Mouse (Mus musculus) heart, postnatal 25 days (tissue): ENCODE data around the gene Cog2. TPM values are rescaled to one million over a fixed set of nuclear protein-coding genes. Genes with fewer than 3 reads are reported as not detected.

Experiments
- DNase-seq: peaks from one replicate; pipeline ENCODE4 v3.0.0; 2022; ENCODE audit warnings: low spot score
- intact Hi-C: fragments of 180-260 bp; cut with DNase I; formaldehyde crosslinking; loops from one replicate; pipeline ENCODE4 v1.15.1; 2025
- total RNA-seq, 2 experiments: library from RNA; stranded (reverse); gene quantifications; 2 replicates each; pipeline ENCODE4 v1.2.3; 2021

The Cog2 gene
- total RNA-seq, 2 experiments from 2014 or later: 21.3 to 21.6 TPM

DNA sequence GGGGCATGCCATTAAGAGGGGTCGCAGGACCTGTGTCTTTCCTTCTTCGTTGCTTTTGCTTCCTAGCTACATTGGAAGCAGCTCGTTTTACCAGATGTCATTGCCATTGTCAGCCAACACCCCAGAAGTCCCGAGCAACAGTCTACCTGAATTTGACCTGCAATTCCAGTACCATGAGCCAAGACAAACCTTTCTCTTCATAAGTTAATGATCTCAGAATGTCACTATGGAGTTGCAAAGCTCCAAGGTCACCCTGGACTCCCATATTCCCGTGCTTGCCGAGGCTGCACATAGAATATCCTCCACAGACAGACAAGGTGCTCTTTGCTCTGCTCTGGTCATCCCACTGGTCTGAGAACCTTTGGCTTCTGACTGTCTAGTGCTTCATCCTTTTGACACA, 46.6 kb downstream of the Cog2 start:
- no peak for DNase-seq
- intact Hi-C loops: no loop called here

DNA sequence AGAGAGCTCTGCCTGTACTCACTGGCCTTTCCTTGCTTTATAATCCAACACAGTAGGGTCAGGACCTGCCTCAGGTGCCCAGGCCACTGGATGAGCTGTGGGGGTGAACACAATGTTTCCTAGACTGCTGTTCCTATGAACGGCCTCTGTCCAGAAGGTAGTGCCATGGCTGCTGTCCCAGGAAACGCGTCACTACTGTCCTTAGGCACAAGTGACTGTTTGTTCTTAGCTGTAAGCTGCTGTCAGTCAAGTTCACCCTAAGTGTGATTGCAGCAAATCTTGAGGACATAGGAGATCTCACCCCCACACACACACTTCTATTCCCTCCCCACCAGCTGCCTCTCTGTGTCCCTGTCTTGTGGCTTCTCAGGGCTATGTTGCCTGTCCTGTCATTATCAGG, 47.0 kb downstream of the Cog2 start:
- intact Hi-C loops: no loop called here
- DNase-seq: no peak

DNA sequence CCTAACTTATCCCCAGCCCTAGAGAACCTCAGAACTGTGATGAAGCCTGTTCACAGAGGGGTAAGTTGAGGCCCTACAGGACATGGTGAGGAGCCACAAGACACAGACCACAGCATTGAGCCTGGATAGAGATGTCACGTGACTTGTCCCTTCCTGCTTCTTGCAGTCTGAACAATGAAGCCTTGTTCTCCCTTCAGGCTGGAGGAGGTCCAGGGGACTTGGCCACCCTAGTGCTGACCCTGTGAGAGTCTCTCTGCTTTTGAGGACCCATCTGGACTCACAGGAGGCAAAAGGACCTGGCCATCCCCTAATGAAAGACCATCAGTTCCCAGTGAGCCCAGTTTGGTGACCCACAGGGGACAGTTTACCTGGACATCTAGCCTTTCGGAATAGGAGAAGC, 48.5 kb downstream of the Cog2 start:
- intact Hi-C loops: no loop called here
- no peak for DNase-seq

DNA sequence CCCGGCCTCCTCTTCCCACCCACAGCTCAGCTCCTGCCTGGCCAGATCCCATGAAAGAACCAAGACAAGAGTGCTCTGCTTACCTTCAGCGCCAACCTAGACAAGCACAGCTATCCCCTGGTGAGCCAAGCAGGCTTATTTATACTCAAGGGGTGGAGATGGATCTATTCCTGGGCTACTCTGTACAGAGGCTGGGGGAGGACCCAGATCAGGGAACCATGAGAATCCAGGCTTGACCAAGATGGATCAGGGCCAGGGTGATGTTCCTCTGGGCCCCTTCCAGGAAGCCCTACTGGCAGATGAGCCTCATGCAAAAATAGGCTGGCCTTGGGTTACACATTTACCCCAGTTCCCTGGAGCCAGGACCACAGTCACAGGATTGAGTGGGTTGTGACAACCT, 49.0 kb downstream of the Cog2 start, which contains the start of gene Agt:
Gene Agt, minus strand, starts transcription at position 114 of the 400 bp plus-strand sequence.
- intact Hi-C loops: no loop called here
- DNase-seq: peak; percentile 37

GRCm38 (mm10) chr8:124571732-124572429, 51.3 kb downstream of the Cog2 start:
- DNase-seq: peak; percentile 32
- intact Hi-C loops: no loop called here

DNA sequence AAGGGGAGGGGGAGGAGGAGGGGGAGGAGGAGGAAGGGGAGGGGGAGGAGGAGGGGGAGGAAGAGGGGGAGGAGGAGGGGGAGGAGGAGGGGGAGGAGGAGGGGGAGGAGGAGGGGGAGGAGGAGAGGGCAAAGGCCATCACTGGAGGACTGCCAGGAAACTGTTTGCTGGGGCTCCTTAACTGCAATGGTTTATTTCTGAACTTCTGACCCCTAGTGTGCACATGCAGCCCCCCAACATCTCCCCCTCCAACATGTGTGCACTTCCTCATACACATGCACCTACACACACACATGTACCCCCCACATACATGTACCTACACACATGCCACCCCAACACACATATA, 51.8 kb downstream of the Cog2 start:
- intact Hi-C loops: no loop called here

GRCm38 (mm10) chr8:124573552-124574340, 53.2 kb downstream of the Cog2 start:
- intact Hi-C loops: loop anchor here (1.0 kb wide), 1 partner anchor 174 kb away; no protein-coding TSS in a partner anchor
- peak; percentile 66 for DNase-seq

More for the DNA sequence above, 51.8 kb downstream of the Cog2 start:
- no peak for DNase-seq

- DNase-seq: no peak
- intact Hi-C loops: no loop called here
These were observed 55.2 kb downstream of the Cog2 start, which contains the start of gene Capn9 for GRCm38 (mm10) chr8:124575811-124576210. Gene Capn9, plus strand, starts transcription at chr8:124576111.

DNA sequence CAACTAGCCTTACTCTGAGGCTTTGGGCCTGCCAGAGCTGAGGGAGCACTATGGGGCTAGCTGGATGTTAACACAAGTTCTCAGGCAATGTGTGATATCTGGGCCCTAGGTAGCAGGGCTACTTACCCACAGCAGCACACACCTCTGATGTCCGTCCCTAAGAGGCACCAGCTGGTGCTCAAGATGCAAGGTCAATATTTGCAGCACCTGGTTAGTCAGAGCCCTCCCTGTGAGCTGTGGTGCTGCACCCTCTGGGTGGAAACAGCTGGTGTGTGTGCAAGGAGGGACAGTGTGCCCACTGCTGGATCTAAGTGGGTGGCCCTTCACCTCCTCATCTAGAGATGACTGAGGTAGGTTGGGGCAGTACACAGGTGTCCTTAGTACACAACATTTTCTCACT, 56.2 kb downstream of the Cog2 start:
- DNase-seq: no peak
- intact Hi-C loops: no loop called here

DNA sequence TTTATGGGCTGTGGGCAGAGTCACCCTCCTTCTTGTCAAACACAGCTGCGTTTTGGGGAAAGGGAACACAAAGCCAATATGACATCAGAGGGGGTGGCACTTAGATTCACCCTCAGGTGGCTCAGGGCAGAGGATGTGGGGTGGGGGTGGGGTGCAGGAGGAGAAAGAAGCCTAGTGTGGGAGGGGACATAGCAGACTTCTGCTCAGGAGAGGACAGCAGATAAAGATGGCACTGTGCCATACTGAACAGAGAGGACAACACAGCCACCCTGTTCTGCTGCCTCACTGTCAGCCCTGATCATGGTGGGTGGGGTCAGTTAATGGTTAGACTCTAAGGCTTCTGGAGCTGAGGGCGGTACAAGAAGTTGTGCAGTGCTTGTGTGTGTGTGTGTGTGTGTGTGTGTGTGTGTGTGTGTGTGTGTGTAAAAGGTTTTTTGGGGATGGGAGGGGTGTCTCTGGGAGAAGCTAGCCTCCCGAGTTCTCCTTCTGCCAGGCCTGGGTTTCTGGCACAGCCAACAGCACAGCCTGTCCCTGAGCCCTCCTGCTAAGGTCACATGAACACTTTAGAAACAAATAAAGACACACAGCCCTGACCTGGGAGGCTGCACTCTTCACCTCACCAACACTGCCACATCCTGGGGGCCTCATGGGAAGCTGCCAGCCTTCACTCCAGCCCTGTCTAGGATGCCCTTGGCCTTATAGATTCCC, 65.3 kb downstream of the Cog2 start:
- intact Hi-C loops: no loop called here
- no peak for DNase-seq

DNA sequence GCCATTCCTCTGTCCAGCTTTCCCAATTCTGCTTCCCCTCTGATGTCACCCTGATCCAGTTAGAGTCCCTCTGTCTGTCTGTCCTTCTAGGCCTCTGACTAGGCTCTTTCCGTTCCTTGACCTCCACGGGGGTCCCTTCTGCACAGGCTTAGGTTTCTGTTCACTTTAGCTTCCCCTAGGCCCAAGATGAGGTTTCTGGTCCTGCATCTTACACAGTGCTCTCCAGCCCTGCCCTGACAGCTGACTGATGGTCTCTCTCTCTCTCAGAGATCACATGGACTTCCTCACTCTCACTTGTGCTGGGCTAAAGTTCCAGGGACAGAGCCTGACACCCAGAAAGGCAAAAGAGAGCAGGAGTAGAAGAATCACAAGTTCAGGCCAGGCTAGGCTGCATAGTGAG, 66.0 kb downstream of the Cog2 start:
- intact Hi-C loops: no loop called here
- DNase-seq: no peak

- intact Hi-C loops: no loop called here
- no peak for DNase-seq
These were observed 68.8 kb downstream of the Cog2 start for GRCm38 (mm10) chr8:124589393-124589792.

Other genes starting within 250 kb of the Cog2 start
- 1 to 10 TPM; 1.1 to 1.3 TPM for gene Pgbd5, start 81.1 kb upstream of the Cog2 start, total RNA-seq
- 1 to 10 TPM; 7.4 to 9.4 TPM for gene Agt, start 48.9 kb downstream of the Cog2 start, total RNA-seq
- not detected for gene Capn9, start 55.3 kb downstream of the Cog2 start, total RNA-seq
- gene 2310022B05Rik, start 142.6 kb downstream of the Cog2 start, total RNA-seq: 10 to 100 TPM; 71.7 to 83.3 TPM
- 10 to 100 TPM; 14.9 to 17.6 TPM for gene Ttc13, start 201.2 kb downstream of the Cog2 start, total RNA-seq
- gene Arv1, start 201.4 kb downstream of the Cog2 start, total RNA-seq: 1 to 10 TPM; 4.4 to 5.0 TPM
- gene Fam89a, start 231.1 kb downstream of the Cog2 start, total RNA-seq: 1 to 10 TPM in 1 of 2 experiments, under 1 TPM in 1; 0.78 to 1.2 TPM